Mouse (Mus musculus): ENCODE results near the gene Gnat3.

Gene Gnat3

DNA sequence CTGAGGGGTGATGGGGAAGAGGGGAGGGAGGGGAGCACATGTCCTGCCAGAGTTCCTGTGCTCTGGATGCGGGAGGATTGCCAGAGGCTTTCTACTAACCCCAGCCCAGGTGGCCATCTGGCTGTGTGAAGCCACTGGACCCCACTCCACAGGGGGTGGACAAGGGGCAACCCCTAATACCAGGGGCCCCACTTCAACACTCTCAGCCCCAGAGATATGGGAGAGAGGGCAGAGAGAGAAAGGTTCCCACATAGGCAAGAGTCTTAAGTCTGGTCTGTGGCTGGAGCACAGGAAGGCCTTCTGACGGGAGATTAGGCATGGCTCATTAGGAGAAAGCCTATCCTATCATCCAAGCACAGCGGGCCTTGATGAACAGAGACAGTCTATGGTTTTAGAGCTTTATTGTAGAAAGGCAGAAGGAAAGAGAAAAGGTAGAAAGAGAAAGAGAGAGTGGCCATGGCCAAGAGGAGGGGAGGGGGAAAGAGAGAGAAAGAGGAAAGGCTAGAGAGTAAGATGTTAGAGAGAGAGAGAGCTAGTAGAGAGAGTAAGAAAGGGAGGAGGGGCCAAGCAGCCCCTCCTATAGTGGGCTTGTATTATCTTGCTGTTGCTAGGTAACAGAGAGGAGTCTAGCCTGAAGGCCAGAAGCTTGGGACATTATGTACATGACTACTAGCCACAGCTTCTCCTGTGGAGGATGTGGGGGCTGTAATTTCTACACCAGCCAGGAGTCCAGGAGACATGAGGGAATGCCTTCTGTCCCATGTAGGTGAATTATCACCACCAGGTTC, 42.7 kb downstream of the Gnat3 start:
- in situ Hi-C loops (cut with MboI; ENCODE audit: low sequenced_read_pairs) = no loop called here

DNA sequence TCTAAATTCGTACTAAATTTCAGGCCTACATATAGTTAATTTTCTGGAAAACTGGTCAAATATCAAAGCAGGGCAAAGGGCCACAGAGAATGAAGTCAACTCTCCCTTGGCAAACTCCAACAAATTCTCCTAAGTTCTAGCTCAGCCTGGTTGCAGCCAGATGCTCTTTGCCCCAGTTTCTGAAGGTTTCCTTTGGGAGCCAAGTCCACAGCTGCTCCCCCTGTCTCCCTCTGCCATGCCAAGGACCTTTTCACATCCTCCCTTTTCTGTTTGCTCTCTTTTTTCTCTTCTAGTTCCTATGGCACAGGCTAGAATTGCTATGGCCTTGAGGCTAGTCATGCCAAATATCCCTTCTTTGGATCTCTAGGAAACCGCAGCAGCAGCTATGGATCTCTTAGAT, 43.8 kb downstream of the Gnat3 start:
- in situ Hi-C loops (cut with MboI; ENCODE audit: low sequenced_read_pairs) = no loop called here

DNA sequence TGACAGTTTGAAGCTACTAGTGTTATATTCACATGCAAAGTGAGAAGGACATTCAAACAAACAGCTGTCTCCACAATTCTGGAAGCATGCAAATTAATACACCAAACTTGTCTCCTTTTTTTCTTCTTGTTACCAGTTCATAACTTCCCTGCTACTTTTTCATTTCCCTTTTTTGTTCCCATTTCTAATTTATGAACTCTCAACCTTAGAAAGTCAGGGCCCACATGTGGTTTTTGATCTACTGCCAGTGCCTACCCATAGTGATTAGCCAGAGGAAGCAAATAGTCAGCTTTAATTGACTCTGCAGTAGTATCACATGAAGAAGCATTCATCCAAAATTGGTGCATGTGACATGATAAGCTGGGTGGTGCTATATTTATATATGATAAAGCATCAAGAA, 44.7 kb downstream of the Gnat3 start:
- in situ Hi-C loops (cut with MboI; ENCODE audit: low sequenced_read_pairs) = no loop called here

DNA sequence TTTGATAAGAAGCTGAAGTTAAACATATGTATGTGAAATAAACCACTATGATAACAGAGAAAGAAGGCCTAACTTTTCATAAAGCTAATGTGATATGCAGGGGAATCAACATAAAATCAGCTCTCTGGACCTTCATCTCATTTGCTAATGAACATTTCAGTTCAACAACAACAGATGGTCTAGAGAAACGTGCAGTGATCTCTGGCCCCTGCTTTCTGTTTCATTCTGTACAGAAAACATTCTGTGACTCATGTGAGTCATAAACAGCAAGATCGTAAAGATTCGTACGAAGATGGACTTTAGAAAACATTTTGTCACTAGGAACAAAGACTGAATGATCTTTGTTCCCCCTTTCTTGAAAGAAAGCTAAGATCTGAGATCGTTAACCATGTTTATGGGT, 48.0 kb downstream of the Gnat3 start:
- in situ Hi-C loops (cut with MboI; ENCODE audit: low sequenced_read_pairs) = no loop called here

DNA sequence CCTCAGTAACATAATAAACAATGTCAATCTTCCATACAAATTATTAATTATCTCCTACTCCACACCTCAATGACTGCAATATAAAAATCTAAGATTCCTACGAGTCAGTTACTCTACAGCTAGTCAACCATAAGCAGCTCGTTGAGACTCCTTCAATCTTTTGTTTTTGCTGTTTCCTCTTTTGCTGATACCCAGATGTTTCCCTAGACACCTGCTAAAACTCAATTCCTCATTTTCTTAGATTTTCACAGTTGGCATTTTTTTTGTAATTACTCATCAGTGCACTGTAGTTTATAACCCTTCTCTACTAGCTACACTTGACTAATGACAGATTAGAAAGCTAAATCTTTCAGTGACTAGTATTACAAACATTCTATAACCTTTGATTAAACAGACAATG, 50.8 kb downstream of the Gnat3 start:
- in situ Hi-C loops (cut with MboI; ENCODE audit: low sequenced_read_pairs) = no loop called here

DNA sequence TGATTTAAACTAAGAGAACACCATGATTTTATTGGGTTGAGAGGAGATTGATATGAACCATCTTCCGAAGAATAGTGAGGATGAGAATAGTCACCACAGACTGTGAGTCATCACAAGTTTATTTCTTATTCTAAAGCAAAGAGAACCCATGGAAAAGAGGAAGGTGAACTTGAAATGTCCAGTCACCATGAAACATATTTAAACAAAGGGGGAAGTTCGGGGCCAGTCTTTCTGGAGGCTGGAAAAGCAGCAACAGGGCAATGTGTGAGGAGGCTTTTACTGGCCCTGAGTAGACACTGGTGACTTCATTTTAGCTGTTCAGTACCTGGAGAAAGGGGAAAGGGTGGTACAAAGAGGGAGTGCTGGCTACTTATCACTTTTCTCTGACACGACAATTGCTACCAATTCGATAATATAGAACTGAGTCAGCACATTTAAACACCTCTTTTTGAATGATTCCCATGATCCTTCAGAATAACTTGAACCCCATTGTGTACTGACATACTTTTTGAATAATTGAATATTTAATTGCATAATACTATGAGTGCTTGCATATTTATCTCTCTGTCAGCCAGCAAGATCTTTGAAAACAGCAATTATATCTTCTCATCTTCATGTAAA, 52.0 kb downstream of the Gnat3 start:
- in situ Hi-C loops (cut with MboI; ENCODE audit: low sequenced_read_pairs) = no loop called here

DNA sequence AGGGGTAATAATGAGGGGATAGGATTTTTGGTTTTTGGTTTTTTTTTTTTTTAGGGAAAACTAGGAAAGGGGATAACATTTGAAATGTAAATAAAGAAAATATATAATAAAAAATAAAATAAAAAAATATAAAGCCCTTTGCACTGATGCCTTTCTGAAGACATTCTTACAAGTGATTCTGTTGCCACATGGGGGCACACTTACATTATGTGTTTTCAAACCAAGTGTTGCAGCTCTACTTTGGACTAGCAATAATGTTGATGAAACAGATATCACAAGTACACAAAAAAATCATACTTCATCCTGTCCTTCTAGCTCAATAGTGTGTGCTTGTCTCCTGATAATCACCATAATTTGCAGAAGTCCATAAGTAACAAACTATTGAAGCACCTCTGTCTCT, 61.0 kb downstream of the Gnat3 start:
- in situ Hi-C loops (cut with MboI; ENCODE audit: low sequenced_read_pairs) = no loop called here

DNA sequence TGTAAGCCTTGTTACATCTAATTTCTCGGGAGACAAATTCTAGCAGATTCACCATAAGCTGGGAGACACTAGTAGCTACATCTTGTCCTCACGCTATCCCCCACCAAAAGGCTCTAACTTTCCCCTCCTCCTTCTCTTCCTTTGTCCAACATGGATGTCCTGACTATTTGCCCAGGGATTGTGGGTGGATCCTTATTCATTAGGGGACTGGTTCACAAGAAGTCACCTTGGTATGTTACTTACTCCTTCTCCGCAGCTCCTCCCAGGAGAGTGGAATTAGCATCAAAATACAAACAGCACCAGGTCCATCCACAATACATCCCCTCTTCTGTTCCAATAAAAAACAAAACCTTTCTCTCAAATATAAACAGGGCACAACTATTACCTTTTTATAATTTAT, 65.2 kb downstream of the Gnat3 start:
- in situ Hi-C loops (cut with MboI; ENCODE audit: low sequenced_read_pairs) = no loop called here

DNA sequence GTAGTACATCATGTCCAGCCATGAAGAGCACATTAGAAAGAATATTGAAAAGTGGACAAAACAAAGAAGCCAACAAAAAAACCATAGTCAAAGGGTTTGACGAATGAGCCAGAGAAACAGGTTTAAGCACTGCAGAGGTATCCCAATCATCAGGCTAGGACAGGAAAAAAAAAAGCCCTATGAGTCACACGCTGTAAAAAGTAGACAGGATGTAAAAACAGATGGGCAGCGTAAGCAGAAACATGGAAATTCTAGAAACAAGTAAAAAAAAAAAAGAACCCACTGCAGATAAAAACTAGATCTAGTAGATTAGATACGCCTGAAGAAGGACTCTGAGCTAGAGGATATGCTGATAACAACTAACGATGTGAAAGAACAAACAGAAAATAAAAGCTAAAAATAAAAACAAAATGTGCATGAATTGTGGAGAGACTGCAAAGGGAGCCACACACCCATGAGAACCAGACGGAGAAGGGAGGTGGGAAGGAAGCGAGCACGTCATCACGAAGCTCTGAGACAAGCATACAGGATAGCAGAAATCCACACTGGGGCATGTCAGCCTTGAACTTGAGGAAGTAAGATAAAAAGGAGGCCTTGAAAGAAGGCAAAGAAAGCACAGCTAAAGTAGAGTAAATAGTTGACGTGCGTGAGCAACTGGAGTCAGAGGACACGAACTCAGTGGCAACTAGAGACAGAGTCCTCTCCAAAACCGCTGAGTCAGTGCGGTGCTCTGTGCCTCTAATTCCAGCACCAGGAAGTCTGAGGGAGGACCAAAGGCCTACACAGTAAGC, 73.7 kb downstream of the Gnat3 start:
- in situ Hi-C loops (cut with MboI; ENCODE audit: low sequenced_read_pairs) = no loop called here

DNA sequence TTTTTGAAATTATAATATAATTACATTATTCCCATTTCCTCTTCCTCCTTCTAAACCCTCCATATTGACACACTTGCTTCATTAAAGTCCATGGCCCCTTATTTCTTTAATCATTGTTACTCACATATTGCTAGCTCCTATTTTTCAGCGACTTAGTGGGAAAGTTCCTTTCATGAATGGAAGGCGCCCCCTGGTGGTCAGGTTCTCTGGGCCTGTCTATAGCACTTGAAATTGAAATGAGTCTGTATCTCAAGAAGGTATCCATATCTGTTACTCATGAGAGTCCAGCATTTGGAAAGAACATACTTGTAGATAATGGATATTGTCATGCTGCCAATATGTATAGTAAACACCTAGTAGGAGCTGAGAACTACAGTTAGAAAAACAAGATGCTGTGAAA, 80.7 kb downstream of the Gnat3 start:
- in situ Hi-C loops (cut with MboI; ENCODE audit: low sequenced_read_pairs) = loop anchor here (10.0 kb wide), 1 partner anchor 228 kb away; no protein-coding TSS in a partner anchor

DNA sequence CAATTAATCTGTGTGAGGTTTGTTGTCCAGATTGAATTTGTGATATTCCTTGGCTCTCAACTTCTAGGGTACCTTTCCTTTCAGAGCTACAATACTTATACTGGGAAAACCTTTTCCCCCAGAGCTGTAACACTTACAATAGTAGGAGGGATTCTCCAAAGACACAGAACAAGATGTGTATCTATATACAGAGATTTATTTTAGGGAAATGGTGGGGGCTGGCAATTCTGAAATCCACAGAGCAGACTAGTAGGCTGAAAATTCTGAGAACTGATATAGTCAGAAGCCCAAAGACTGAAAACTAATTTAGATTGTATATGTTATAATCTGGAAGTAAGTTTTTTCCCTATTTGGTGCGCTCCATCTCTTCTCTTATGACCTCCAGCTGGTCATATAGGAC, 86.5 kb downstream of the Gnat3 start:
- in situ Hi-C loops (cut with MboI; ENCODE audit: low sequenced_read_pairs) = loop anchor here (10.0 kb wide), 1 partner anchor 234 kb away; no protein-coding TSS in a partner anchor

DNA sequence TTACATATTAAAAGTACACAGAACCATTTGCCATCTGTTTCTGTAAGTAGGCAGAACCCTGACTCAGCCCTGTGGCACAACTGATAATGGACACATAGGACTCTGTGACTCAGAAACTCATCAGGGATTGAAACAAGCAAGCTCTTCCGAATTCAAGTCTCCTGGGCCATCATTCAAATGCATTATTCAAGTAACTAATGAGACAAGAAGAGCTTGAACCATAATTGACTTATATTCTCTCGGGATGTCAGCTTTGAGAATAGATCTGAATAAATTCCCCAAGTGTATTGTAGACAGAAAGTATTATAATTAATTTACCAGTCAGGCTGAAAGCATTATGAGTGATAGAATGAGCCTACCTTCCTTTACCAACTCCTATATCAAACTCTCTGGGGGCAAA, 93.0 kb downstream of the Gnat3 start:
- in situ Hi-C loops (cut with MboI; ENCODE audit: low sequenced_read_pairs) = no loop called here

Data from CH12F3 (cell line).